Mouse (Mus musculus) lung, adult 2 months (tissue): ENCODE results near the gene Por. TPM values are rescaled to one million over a fixed set of nuclear protein-coding genes. Genes with fewer than 3 reads are reported as not detected.
A peak's percentile ranks its signal among the peaks of the same experiment; 100 is the strongest.

Experiments used
- DNase-seq: peaks from one replicate; pipeline ENCODE4 v3.0.0; 2022
- H3K4me1 ChIP-seq: fragments of 200-500 bp; 2 replicates; pipeline ENCODE4 v1.6.1; 2011; ENCODE audit warnings: low read length; ENCODE audit not compliant: control insufficient read depth, insufficient read depth
- H3K4me3 ChIP-seq: fragments of 200-500 bp; replicated peaks from 2 replicates; pipeline ENCODE3; 2011; ENCODE audit warnings: low read depth, mild to moderate bottlenecking, control low read depth, low read length; ENCODE audit errors: extremely low read depth
- CTCF ChIP-seq: fragments of 200-500 bp; IDR thresholded peaks from 2 replicates; pipeline ENCODE4 v1.5.1; 2011; ENCODE audit warnings: mild to moderate bottlenecking, low read length, control low read depth; ENCODE audit not compliant: insufficient read depth
- POLR2A ChIP-seq: fragments of 200-500 bp; IDR thresholded peaks from 2 replicates; pipeline ENCODE4 v1.6.1; 2011; ENCODE audit warnings: low read depth, mild to moderate bottlenecking, control low read depth, low read length, borderline replicate concordance; ENCODE audit errors: extremely low read depth
- WGBS: fragments of 180-500 bp; shearing (Covaris S2); methylation state at CpG from one replicate; pipeline ENCODE4 v1.1.7; 2018; 5-methylcytosine and 5-hydroxymethylcytosine counted together
- polyA plus RNA-seq: library from polyadenylated mRNA; depleted of rRNA; stranded (reverse); fragments of >200 nt; gene quantifications from 2 replicates; pipeline ENCODE4 v1.2.3, GENCODE M21; 2012

The Por gene
- polyA plus RNA-seq, 1 experiment: 487 TPM

- peaks cover 15% of the 10 kb centered on the region for H3K4me1 ChIP-seq
- no peak overlapping the region for H3K4me3 ChIP-seq
- DNase-seq: no peak
- 93% methylated on average over 13 of the region's 13 CpGs for WGBS
- no peak for TF ChIP-seq CTCF
- no peak for TF ChIP-seq POLR2A
Measured at GRCm38 (mm10) chr5:135729351-135729750, 59.5 kb downstream of the Por start.

DNA sequence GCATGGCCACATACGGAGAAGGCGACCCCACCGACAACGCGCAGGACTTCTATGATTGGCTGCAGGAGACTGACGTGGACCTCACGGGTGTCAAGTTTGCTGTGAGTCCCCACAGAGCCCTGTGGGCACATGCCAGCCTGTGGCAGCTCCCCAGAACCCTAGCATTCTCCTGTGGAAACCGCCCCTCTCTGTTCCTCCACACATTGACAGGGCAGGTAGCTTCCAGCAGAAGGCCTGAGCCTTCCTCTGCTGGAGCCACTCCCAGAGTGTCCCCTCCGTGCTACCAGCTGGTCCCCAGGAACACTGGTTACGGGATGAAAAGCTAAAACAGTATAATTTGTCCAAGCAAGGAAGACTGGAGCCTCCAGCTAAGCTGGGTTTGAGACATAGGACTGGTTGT is 60.4 kb downstream of the Por start:
- no peak for DNase-seq
- peaks cover 7% of the 10 kb centered on the region; the same call in 1 of the 2 replicates for H3K4me1 ChIP-seq
- 96% methylated on average over 10 of the region's 10 CpGs for WGBS
- TF ChIP-seq CTCF (no peak), POLR2A (no peak)
- no peak overlapping the region for H3K4me3 ChIP-seq

GRCm38 (mm10) chr5:135730916-135731315 is 61.1 kb downstream of the Por start:
- TF ChIP-seq POLR2A (no peak), CTCF (no peak)
- H3K4me1 ChIP-seq: peaks cover 3% of the 10 kb centered on the region; the same call in 1 of the 2 replicates
- DNase-seq: no peak
- H3K4me3 ChIP-seq: no peak overlapping the region
- 89% methylated on average over 10 of the region's 10 CpGs for WGBS

GRCm38 (mm10) chr5:135731322-135731721 is 61.5 kb downstream of the Por start:
- Histone ChIP-seq H3K4me1 (no peaks in the 10 kb centered on the region), H3K4me3 (no peak overlapping the region)
- no peak for DNase-seq
- WGBS: 95% methylated on average over 16 of the region's 16 CpGs
- no peak for TF ChIP-seq CTCF
- TF ChIP-seq POLR2A: no peak

DNA sequence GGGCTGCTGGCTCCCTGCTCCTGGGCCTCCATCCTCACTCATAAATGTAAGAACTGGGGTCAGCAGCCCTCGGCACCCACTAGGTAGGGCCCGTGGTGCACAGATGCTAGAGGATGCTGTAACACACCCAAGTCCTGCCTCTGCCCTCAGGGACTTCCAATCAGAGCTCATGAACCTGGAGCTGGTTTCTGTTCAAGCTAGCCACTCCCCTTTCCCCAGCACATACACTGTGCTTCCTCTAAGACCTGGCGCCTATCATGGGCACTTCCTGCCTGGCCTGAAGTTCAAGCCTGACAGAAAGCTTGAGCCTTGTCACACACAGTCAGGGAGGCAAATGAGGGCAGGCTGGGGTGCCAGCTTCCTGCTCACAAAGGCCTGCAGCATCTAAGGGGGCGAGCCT is 63.2 kb downstream of the Por start:
- TF ChIP-seq POLR2A (no peak), CTCF (no peak)
- H3K4me1 ChIP-seq: no peaks in the 10 kb centered on the region
- no peak for DNase-seq
- H3K4me3 ChIP-seq: no peak overlapping the region
- WGBS: 68% methylated on average over 4 of the region's 4 CpGs

DNA sequence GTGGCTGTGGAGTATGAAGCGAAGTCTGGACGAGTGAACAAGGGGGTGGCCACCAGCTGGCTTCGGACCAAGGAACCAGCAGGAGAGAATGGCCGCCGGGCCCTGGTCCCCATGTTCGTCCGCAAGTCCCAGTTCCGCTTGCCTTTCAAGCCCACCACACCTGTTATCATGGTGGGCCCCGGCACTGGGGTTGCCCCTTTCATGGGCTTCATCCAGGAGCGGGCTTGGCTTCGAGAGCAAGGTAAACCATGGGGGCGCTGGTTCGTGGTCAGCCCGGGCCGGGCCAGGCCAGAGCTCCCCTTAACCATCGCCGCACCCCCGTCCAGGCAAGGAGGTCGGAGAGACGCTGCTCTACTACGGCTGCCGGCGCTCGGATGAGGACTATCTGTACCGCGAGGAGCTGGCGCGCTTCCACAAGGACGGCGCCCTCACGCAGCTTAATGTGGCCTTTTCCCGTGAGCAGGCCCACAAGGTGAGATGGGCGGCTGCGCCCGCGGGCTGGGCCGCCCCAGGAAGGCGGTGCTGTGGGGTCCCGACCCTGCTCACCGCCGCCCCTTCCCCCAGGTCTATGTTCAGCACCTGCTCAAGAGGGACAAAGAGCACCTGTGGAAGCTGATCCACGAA is 64.3 kb downstream of the Por start:
- no peak for DNase-seq
- no peak overlapping the region for H3K4me3 ChIP-seq
- WGBS: 91% methylated on average over 42 of the region's 42 CpGs
- no peak for TF ChIP-seq CTCF
- no peak for TF ChIP-seq POLR2A
- no peaks in the 10 kb centered on the region for H3K4me1 ChIP-seq

- H3K4me3 ChIP-seq: no peak overlapping the region
- TF ChIP-seq CTCF: no peak
- TF ChIP-seq POLR2A: no peak
- H3K4me1 ChIP-seq: no peaks in the 10 kb centered on the region
- 69% methylated on average over 13 of the region's 13 CpGs for WGBS
- DNase-seq: no peak
Measured at GRCm38 (mm10) chr5:135735741-135736140, 65.9 kb downstream of the Por start.

GRCm38 (mm10) chr5:135736544-135736943 is 66.7 kb downstream of the Por start:
- Histone ChIP-seq H3K4me3 (no peak overlapping the region), H3K4me1 (no peaks in the 10 kb centered on the region)
- WGBS: 90% methylated on average over 16 of the region's 16 CpGs
- TF ChIP-seq POLR2A (no peak), CTCF (no peak)
- no peak for DNase-seq

- WGBS: 82% methylated on average over 7 of the region's 7 CpGs
- TF ChIP-seq POLR2A: no peak
- peak; percentile 61 for TF ChIP-seq CTCF
- no peak for DNase-seq
- Histone ChIP-seq H3K4me1 (no peaks in the 10 kb centered on the region), H3K4me3 (no peak overlapping the region)
Measured at GRCm38 (mm10) chr5:135737154-135737553, 67.3 kb downstream of the Por start.

DNA sequence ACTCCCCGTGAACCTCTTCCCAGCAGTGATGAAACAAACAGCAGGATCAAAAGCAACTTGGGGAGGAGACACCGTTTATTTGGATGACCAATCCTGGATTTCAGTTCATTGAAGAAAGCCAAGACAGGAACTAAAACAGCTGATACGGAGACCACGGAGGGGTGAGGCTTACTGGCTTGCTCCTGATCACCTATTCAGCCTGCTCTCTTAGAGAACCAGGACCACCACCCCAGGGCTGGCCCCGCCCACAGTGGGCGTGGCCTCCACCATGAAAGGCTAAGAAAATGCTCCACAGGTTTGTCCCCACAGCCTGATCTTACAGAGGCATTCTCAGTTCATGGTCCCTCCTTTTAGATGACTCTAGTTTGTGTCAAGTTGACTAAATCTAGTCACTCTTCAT is 68.4 kb downstream of the Por start:
- 34% methylated on average over 6 of the region's 6 CpGs for WGBS
- Histone ChIP-seq H3K4me3 (no peak overlapping the region), H3K4me1 (peaks cover 4% of the 10 kb centered on the region)
- TF ChIP-seq POLR2A (no peak), CTCF (no peak)
- no peak for DNase-seq
